19 mouse cellular contexts compared by ENCODE assay signal in genomic region chrX:48001151-48001550, GRCm38 (mm10).
"Had no signal": no experiment of that assay in that cellular context is flagged by ENCODE, and none has a peak within 500 bp of the region (broad histone marks: within the 10 kb centered on the region; RNA-seq: fewer than 3 reads in every experiment).

No protein-coding gene starts in this region.

- H3K9me3 ChIP-seq: liver, embryonic 13.5 days; megakaryocyte, embryonic 14.5 days; midbrain, embryonic 10.5 days; midbrain, embryonic 13.5 days; neural tube, embryonic 13.5 days; stomach, embryonic 15.5 days had no signal

- H3K27ac ChIP-seq: kidney, postnatal 0 days; left cerebral cortex, adult 2 months; liver, embryonic 13.5 days; macrophage; midbrain, embryonic 10.5 days; midbrain, embryonic 13.5 days; neural tube, embryonic 13.5 days; stomach, embryonic 15.5 days had no signal

- H3K9ac ChIP-seq: liver, embryonic 13.5 days; midbrain, embryonic 13.5 days; neural tube, embryonic 13.5 days; stomach, embryonic 15.5 days had no signal

- DNase-seq: kidney, adult 9 months; layer of hippocampus, postnatal 36 days; liver, embryonic 13.5 days; lung, adult 2 months; retina, postnatal 1 day; right cerebral cortex, postnatal 25 days; spleen, adult 18-20 months; thymus, postnatal 25 days had no signal

- H3K36me3 ChIP-seq: liver, embryonic 13.5 days; midbrain, embryonic 10.5 days; midbrain, embryonic 13.5 days; neural tube, embryonic 13.5 days; stomach, embryonic 15.5 days had no signal

- ATAC-seq: intestine, postnatal 0 days; midbrain, embryonic 13.5 days; midbrain, embryonic 16.5 days had no signal

- H3K27me3 ChIP-seq: liver, embryonic 13.5 days; midbrain, embryonic 13.5 days; neural tube, embryonic 13.5 days; stomach, embryonic 15.5 days had no signal

- H3K4me2 ChIP-seq: liver, embryonic 13.5 days; midbrain, embryonic 13.5 days; neural tube, embryonic 13.5 days; stomach, embryonic 15.5 days had no signal

- H3K4me1 ChIP-seq: liver, embryonic 13.5 days; megakaryocyte, embryonic 14.5 days; midbrain, embryonic 13.5 days; neural tube, embryonic 13.5 days; stomach, embryonic 15.5 days had no signal

- H3K4me3 ChIP-seq: left cerebral cortex, adult 2 months; liver, embryonic 13.5 days; megakaryocyte, embryonic 14.5 days; midbrain, embryonic 10.5 days; midbrain, embryonic 13.5 days; myocyte; neural tube, embryonic 13.5 days; stomach, embryonic 15.5 days had no signal
